Mouse (Mus musculus): ENCODE measurements around the gene Lrrc55. TPM values are rescaled to one million over a fixed set of nuclear protein-coding genes. Genes with fewer than 3 reads are reported as not detected.

The Lrrc55 gene
- polyA plus RNA-seq (2014; fragmentation: Illumina TruSeq; extraction: RNeasy Lipid Tissue Mini Kit (QIAGEN cat#74804); ENCODE audit: low read depth, low replicate concordance): 3.7 TPM

DNA sequence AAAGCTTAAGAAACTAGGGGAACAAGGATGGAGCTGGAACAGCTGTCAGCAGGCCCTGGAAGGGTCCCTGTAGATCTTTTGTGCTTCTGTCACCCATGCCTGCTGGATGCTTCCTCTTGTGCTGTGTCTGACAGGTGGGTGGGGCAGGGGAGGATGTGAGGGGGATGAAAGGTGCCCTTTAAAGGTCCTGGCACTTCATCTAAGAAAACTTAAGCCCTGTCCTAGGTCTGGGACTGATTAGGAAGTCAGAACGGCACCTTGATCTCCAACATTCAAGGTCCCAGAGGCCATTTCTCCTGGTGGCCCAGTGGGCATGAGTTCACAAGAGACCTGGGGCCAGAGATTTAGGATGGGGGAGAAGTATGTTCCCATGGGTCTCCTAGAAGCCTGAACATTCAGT lies at the start of gene Lrrc55:
Gene Lrrc55, minus strand, starts transcription at position 297 of the 400 bp plus-strand sequence.

GRCm38 (mm10) chr2:85136089-85136488 lies 60.9 kb downstream of the Lrrc55 start, which contains the start of gene Aplnr:
TSS of gene Aplnr (plus strand) at chr2:85136225.

Other genes with a start within 250 kb of the Lrrc55 start
- gene Prg2, start 216.7 kb downstream of the Lrrc55 start, polyA plus RNA-seq (2014; fragmentation: Illumina TruSeq; extraction: RNeasy Lipid Tissue Mini Kit (QIAGEN cat#74804); ENCODE audit: low read depth, low replicate concordance): not detected
- not detected for gene Prg3, start 209.0 kb downstream of the Lrrc55 start, polyA plus RNA-seq (2014; fragmentation: Illumina TruSeq; extraction: RNeasy Lipid Tissue Mini Kit (QIAGEN cat#74804); ENCODE audit: low read depth, low replicate concordance)
- gene Ssrp1, start 160.0 kb downstream of the Lrrc55 start, polyA plus RNA-seq (2014; fragmentation: Illumina TruSeq; extraction: RNeasy Lipid Tissue Mini Kit (QIAGEN cat#74804); ENCODE audit: low read depth, low replicate concordance): 82.5 TPM
- 0.54 TPM for gene P2rx3, start 159.7 kb downstream of the Lrrc55 start, polyA plus RNA-seq (2014; fragmentation: Illumina TruSeq; extraction: RNeasy Lipid Tissue Mini Kit (QIAGEN cat#74804); ENCODE audit: low read depth, low replicate concordance)
- 1.4 TPM for gene Tnks1bp1, start 149.2 kb downstream of the Lrrc55 start, polyA plus RNA-seq (2014; fragmentation: Illumina TruSeq; extraction: RNeasy Lipid Tissue Mini Kit (QIAGEN cat#74804); ENCODE audit: low read depth, low replicate concordance)
- 4.4 TPM for gene Aplnr, start 61.0 kb downstream of the Lrrc55 start, polyA plus RNA-seq (2014; fragmentation: Illumina TruSeq; extraction: RNeasy Lipid Tissue Mini Kit (QIAGEN cat#74804); ENCODE audit: low read depth, low replicate concordance)
- gene Olfr987, start 142.1 kb upstream of the Lrrc55 start, polyA plus RNA-seq (2014; fragmentation: Illumina TruSeq; extraction: RNeasy Lipid Tissue Mini Kit (QIAGEN cat#74804); ENCODE audit: low read depth, low replicate concordance): not detected
- gene Olfr988, start 166.0 kb upstream of the Lrrc55 start, polyA plus RNA-seq (2014; fragmentation: Illumina TruSeq; extraction: RNeasy Lipid Tissue Mini Kit (QIAGEN cat#74804); ENCODE audit: low read depth, low replicate concordance): not detected
- not detected for gene Olfr992, start 212.3 kb upstream of the Lrrc55 start, polyA plus RNA-seq (2014; fragmentation: Illumina TruSeq; extraction: RNeasy Lipid Tissue Mini Kit (QIAGEN cat#74804); ENCODE audit: low read depth, low replicate concordance)
- not detected for gene Olfr993, start 217.7 kb upstream of the Lrrc55 start, polyA plus RNA-seq (2014; fragmentation: Illumina TruSeq; extraction: RNeasy Lipid Tissue Mini Kit (QIAGEN cat#74804); ENCODE audit: low read depth, low replicate concordance)
- gene Olfr994, start 239.3 kb upstream of the Lrrc55 start, polyA plus RNA-seq (2014; fragmentation: Illumina TruSeq; extraction: RNeasy Lipid Tissue Mini Kit (QIAGEN cat#74804); ENCODE audit: low read depth, low replicate concordance): not detected
- gene Olfr995, start 246.4 kb upstream of the Lrrc55 start, polyA plus RNA-seq (2014; fragmentation: Illumina TruSeq; extraction: RNeasy Lipid Tissue Mini Kit (QIAGEN cat#74804); ENCODE audit: low read depth, low replicate concordance): not detected

All from sigmoid colon, adult 10 weeks (tissue).